Mouse (Mus musculus): ENCODE data around the gene Tsen15.

DNA sequence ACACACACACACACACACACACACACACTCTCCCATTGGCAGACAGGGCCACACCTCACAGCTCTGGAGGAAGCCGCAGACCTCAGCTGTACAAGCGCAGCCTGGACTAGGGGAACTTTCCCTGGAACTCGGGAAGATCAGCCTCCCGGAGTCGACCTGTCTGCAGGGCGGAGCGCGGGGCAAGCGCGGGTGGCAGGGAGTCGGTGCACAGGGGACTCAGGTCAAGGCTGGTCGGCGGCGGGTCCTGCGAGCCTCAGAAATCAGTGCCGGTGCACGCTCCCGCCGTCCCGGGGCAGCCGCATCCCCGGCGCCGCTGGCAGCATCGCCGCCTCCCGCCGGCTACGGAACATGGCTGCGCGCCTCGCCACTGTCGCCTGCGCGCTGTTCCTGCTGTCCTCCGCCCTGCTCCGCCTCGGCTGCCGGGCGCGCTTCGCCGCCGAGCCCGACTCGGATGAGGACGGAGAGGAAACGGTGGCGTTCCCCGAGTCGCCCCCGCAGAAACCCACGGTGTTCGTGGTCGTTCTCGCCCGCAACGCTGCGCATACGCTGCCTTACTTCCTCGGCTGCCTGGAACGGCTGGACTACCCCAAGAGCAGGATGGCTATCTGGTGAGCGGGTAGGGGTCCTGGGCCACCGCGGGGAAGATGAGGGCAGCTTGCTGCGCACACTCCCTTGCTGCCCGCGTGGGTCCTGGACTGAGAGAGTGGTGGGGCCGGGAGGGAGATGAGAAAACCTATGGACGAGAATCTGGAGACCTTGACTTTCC lies 13.5 kb upstream of the Tsen15 start, which contains the start of gene Colgalt2:
- TF ChIP-seq CTCF (IDR thresholded peaks at IDR 0.05; ENCODE audit: low read depth, low read length), result no peak
- TF ChIP-seq GATA1 (IDR thresholded peaks at IDR 0.05; ENCODE audit: borderline replicate concordance, low read length), result no peak
